Mouse (Mus musculus) thymus, adult 18-20 months (tissue): Measurements from ENCODE around the gene Gtsf1.
"Not testable (repeated sequence)": the region's sequence is repeated elsewhere in the genome, so short reads cannot be mapped to it uniquely, and the experiment has no call there.

Experiments
- DNase-seq, 2 experiments: peaks; one replicate each; pipeline ENCODE4 v3.0.0; 2022; ENCODE audit warnings: mixed read lengths in 2 of 2

Gtsf1 gene

GRCm38 (mm10) chr15:103430241-103430640 is at the start of gene Gtsf1:
Gene Gtsf1, minus strand, starts transcription at chr15:103430470.
- no peak for DNase-seq

GRCm38 (mm10) chr15:103479080-103479606 is 48.9 kb upstream of the Gtsf1 start:
- DNase-seq: no peak

- DNase-seq: no peak
Measured at GRCm38 (mm10) chr15:103473769-103474168, 43.5 kb upstream of the Gtsf1 start.

GRCm38 (mm10) chr15:103473182-103473581 is 42.9 kb upstream of the Gtsf1 start:
- DNase-seq: no peak

- DNase-seq: no peak
Measured at GRCm38 (mm10) chr15:103472265-103472664, 42.0 kb upstream of the Gtsf1 start.

- no peak for DNase-seq
Measured at GRCm38 (mm10) chr15:103471488-103472194, 41.4 kb upstream of the Gtsf1 start.

- no peak for DNase-seq
Measured at GRCm38 (mm10) chr15:103462539-103463261, 32.4 kb upstream of the Gtsf1 start.

- no peak for DNase-seq
Measured at GRCm38 (mm10) chr15:103454449-103454848, 24.2 kb upstream of the Gtsf1 start.

GRCm38 (mm10) chr15:103453551-103454218 is 23.4 kb upstream of the Gtsf1 start, which contains the start of gene Nckap1l:
Gene Nckap1l, plus strand, starts transcription at chr15:103453794.
- DNase-seq: peak; percentile 72 to 84

GRCm38 (mm10) chr15:103448369-103448768 is 18.1 kb upstream of the Gtsf1 start, which contains the start of gene Gtsf2:
Gene Gtsf2, minus strand, starts transcription at chr15:103448469.
- DNase-seq: no peak

- DNase-seq: not testable (repeated sequence)
Measured at GRCm38 (mm10) chr15:103445966-103446365, 15.7 kb upstream of the Gtsf1 start.

- DNase-seq: no peak
Measured at GRCm38 (mm10) chr15:103427017-103427416, 3.3 kb downstream of the Gtsf1 start.

- not testable (repeated sequence) for DNase-seq
Measured at GRCm38 (mm10) chr15:103405586-103405985, 24.7 kb downstream of the Gtsf1 start.

GRCm38 (mm10) chr15:103401361-103401760 is 28.9 kb downstream of the Gtsf1 start:
- no peak for DNase-seq

GRCm38 (mm10) chr15:103393577-103393976 is 36.7 kb downstream of the Gtsf1 start:
- no peak for DNase-seq

- DNase-seq: no peak
Measured at GRCm38 (mm10) chr15:103388556-103389145, 41.6 kb downstream of the Gtsf1 start.

GRCm38 (mm10) chr15:103383771-103384488 is 46.3 kb downstream of the Gtsf1 start:
- DNase-seq: no peak

- DNase-seq: no peak
Measured at GRCm38 (mm10) chr15:103382795-103383406, 47.4 kb downstream of the Gtsf1 start.

- no peak for DNase-seq
Measured at GRCm38 (mm10) chr15:103382075-103382474, 48.2 kb downstream of the Gtsf1 start.

- DNase-seq: no peak
Measured at GRCm38 (mm10) chr15:103378665-103379356, 51.5 kb downstream of the Gtsf1 start.
